Mouse (Mus musculus) left cerebral cortex, adult 2 months (tissue): Measurements from ENCODE around the gene 1700001O22Rik. TPM values are rescaled to one million over a fixed set of nuclear protein-coding genes. Genes with fewer than 3 reads are reported as not detected.

ENCODE experiments used
- DNase-seq, 2 experiments: peaks; one replicate each; pipeline ENCODE4 v3.0.0; 2021 to 2022; ENCODE audit warnings: low spot score in 2 of 2, mixed read lengths in 1 of 2; ENCODE audit errors: extremely low spot score in 1 of 2
- H3K27ac ChIP-seq: fragments of 200-600 bp; 2 replicates; pipeline ENCODE4 v1.8.1; 2022
- H3K4me3 ChIP-seq: fragments of 200-600 bp; 2 replicates; pipeline ENCODE4 v1.8.1; 2022
- CTCF ChIP-seq: fragments of 200-600 bp; IDR thresholded peaks from 2 replicates; pipeline ENCODE4 v1.8.1; 2022; ENCODE audit warnings: antibody characterized with exemption, mild to moderate bottlenecking, moderate library complexity
- intact Hi-C: fragments of 180-260 bp; cut with DNase I; formaldehyde crosslinking; loops from one replicate; pipeline ENCODE4 v1.15.1; 2025
- total RNA-seq, 2 experiments: library from RNA; stranded (reverse); gene quantifications; 2 replicates each; pipeline ENCODE4 v1.2.3; 2021

The 1700001O22Rik gene
- total RNA-seq, 2 experiments from 2014 or later = 9.9 to 12.6 TPM

DNA sequence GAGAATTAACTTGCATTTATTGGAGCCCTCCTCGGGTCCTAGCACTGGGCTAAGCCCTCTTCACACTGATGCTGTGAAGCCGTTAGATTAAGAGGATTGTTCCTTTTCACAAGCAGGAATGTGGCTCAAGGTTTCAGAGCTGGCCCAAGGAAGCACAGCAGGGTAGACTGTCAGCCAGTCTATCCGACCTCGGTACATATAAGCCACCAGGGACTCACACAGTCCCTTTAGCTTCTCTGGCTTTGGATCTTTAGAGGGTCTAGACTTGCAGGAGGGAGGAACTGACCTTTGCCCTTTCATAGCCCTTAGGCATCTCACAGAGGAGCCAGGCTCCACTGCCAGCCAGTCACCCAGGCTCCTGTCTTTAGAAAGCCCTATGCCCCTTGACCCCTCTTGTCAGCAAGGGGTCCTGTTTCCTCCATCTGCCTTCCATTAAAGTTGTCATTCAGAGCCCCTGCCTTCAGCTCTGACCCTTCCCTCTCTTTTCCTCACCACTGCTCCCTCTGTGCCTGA, 26.9 kb upstream of the 1700001O22Rik start, which contains the start of gene Asb6:
TSS of gene Asb6 (minus strand) at position 51 of the 513 bp plus-strand sequence.
- no peak for TF ChIP-seq CTCF
- DNase-seq = no peak
- Histone ChIP-seq H3K4me3 (no peak within 1 kb of the TSS), H3K27ac (no peak within 1 kb of the TSS)
- intact Hi-C loops = no loop called here

DNA sequence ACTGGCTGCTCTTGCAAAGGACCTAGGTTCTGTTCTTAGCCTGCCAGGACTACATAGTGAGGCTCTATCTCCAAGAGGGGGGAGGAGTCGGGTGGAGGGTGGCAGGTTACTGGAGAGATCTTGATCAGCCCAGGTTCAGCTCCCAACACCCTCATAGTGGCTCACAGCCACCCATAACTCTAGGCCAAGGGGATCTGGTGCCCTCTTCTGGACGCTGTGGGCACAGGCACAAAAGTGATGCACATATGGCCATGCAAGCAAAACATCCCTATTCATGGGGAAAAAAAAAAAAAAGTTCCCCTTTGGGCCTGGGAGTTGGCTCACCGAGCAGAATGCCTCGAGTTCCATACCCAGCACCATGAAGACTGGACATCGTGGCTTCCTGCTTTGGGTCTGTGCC, 25.9 kb upstream of the 1700001O22Rik start:
- no peak for DNase-seq
- intact Hi-C loops = loop anchor here (2.0 kb wide), 1 partner anchor 105 kb away; no protein-coding TSS in a partner anchor
- peak; percentile 49 for TF ChIP-seq CTCF

DNA sequence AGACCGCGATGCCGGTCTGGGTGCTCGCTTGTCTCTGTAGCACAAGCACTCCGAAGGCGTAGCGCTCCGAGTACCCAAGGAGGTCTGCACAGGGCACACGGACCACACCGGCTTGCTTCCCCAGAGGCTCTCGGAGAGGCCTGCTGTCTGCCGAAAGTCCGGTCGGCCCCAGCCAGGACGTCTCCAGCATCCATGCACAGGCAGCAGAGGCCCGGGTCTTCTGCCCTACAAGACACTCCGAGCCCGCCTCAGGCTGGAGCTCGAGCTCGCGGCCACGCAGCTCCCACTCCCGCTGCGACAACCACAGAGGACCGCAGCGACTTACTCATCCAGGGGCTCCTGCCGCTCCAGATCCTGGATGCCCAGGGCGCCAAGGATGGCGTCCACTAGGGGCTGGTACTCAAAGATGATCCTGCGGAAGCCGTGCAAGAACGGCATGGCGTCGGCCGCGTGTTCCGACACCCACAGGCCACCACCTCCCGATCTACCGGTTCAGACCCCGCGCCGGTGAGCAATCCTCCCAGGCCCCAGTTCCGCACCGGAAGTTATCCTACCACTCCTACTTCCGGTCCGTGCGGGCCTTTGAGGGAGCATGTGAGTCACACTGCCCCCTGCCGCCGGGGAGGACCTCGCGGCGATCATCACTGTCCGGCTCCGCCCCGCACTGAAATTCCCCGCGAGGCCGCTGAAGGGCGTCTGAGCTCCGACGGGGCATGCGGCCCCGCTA, 24.5 kb upstream of the 1700001O22Rik start:
- intact Hi-C loops = loop anchor here (2.0 kb wide), 1 partner anchor 107 kb away; no protein-coding TSS in a partner anchor
- Histone ChIP-seq H3K27ac (peak overlapping the region; percentile 66), H3K4me3 (peak overlapping the region; percentile 98)
- peak; percentile 97 for TF ChIP-seq CTCF
- DNase-seq = peak; percentile 94 to 97

More for the DNA sequence above, 25.9 kb upstream of the 1700001O22Rik start:
- no peak overlapping the region for H3K4me3 ChIP-seq
- H3K27ac ChIP-seq = no peak overlapping the region

DNA sequence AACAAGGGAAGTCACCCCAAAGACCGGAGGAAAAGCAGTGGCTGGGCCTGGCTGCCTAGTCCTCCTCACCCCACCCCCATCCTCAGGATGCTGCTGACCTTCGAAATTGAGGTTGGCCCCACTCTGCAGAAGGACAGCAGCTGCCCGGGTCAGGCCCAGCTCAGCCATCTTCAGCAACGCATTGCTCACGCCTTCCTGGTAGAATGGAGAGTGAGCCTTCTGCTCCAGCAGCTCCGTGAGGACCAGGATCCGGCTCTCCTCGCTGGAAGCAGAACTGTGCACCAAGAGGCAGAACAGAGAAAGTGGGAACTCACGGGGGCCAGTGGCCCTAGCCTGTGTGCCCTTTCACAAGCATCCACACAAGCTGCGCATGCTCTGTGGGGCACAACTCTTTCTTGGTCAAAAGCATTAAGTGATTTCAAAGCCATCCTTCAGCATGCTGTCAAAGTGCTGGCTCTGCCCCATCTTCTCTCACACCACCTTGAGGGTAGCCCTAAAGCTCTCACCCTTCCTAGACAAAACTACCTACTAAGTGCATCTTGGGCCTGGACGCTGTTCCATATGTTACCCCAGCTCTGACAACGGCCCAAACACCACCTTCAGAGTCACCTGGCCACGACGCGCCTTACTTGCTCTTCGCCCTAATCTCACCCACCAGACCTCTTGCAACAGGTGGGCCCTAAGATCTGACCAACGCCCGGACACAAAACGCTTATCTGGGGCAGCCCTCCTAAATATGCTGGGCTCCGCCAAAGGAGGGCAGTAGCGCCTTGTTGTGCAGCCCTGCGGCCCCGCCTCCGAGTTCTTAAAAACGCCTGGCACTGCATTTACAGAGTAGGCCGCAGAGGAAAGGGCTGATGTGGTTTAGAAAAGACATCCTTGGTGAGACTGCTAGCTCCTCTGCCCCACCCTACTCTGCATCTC, 23.6 kb upstream of the 1700001O22Rik start:
- intact Hi-C loops = loop anchor here (1.0 kb wide), 1 partner anchor 18 kb away; no protein-coding TSS in a partner anchor
- peak overlapping the region; percentile 66 for H3K27ac ChIP-seq
- peak overlapping the region; percentile 98 for H3K4me3 ChIP-seq
- peak; percentile 44 to 49 for DNase-seq
- peak; percentile 44 for TF ChIP-seq CTCF

DNA sequence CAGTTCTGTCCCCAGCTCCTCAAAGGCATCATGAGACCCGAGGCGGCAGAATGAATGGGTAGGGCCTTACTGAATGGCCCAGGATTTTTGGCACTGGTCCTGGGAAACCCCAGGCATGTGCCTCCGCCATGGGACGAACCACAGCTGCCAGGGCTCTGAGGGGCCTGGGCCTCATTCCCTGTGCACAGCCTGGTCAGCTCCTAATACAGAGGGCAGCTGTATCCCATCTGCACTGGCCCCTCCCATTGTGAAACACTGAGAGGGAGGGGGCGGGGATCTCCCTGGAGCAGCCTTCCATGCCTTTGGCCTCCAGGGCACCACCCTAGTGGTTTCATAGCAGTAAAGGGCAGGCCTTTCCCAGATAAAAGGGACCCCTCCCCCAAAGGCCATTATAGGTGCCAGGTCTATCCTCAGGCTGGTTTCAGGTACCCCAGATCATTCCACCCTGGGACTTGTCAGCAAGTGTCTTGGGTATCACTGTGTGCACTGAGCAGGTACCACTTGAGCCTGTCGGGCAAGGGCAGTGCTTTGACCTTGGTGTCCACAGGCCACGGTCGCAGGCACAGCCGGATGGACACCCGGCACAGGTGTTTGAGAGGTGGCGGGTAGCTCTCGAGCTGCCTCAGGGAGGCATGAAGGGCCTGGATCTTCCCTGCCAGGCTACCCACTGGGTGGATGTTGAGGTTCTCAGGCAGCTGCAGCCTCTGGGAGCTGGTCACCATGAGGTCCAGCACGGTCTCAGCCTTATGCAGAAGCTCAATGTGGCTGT, 20.1 kb upstream of the 1700001O22Rik start:
- H3K27ac ChIP-seq = no peak overlapping the region
- no peak for TF ChIP-seq CTCF
- H3K4me3 ChIP-seq = no peak overlapping the region
- intact Hi-C loops = no loop called here
- DNase-seq = no peak

DNA sequence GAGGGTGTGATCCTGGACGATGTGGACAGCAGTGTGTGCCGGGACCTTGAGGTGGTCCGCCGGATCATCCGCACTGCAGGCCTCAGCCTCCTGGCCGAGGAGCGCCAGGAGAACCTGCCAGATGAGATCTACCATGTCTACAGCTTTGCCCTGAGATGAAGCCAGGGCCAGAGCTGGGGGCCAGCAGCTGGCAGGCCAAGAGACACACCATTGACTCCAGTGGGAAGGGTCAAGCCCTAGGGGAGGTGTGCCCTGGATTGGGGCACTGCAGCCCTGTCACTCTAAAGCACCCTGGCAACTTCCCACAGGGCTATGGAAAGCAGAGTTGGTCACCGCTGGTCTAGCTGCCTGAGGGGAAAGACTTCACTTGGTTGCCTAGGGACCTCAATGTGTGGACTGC, 19.0 kb upstream of the 1700001O22Rik start:
- Histone ChIP-seq H3K27ac (no peak overlapping the region), H3K4me3 (no peak overlapping the region)
- intact Hi-C loops = no loop called here
- TF ChIP-seq CTCF = no peak
- DNase-seq = no peak

DNA sequence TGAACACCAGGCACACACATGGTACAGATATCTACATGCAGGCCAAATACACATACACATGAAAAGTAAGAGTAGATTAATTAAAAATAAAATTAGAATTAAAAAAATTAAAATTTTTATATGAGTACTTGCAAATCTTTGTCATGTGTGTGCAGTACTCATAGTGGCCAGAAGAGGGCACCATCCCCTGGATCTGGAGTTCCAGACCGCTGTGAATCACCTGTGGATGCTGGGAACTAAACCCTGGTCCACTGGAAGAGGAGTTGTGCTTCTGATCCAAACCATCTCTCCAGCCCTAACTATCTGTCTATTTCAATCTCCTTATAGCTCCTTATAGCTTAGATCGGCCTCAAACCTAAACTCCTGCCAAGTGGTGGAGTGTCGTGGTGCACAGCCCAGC, 17.6 kb upstream of the 1700001O22Rik start:
- intact Hi-C loops = no loop called here
- no peak for DNase-seq
- Histone ChIP-seq H3K4me3 (no peak overlapping the region), H3K27ac (no peak overlapping the region)
- peak; percentile 50 for TF ChIP-seq CTCF

DNA sequence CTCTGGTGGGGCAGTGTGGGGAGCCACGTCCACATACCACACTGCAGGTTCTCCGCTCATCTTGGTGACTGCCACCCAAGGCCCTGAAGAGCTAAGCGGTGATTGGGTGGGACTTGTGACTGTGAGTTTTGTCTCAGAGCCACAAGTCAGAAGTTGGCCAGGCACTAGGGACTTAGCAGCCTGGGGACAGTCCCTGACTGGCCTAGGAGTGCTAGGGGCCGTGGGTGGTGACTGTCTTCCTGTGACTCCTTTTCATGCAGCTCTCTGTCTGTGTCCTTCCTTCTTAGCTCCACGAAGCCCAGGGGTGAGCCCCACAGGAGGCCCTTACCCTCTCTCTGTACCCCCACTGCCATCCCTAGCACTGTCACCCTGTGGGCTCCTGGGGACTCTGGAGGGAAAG, 16.4 kb upstream of the 1700001O22Rik start:
- no peak overlapping the region for H3K27ac ChIP-seq
- no peak for TF ChIP-seq CTCF
- DNase-seq = no peak
- intact Hi-C loops = no loop called here
- H3K4me3 ChIP-seq = no peak overlapping the region

DNA sequence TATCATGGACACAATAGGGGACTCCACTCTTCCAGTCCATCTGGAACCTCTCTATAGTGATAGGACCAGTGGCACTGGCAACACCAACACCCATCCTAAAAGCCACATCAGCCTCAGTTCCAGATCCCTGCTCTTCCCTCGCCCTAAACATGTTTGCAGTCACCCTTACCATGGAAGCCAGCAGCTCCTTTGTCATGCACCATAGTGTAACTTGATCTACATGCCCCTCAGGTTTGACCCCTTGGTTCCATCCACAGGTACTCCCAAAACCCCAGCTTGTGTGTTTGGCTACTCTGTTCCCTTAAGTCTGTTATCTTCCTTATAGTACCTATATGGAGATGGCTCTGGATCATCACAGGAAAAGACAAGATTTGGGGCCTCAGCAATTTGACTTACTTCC, 12.9 kb upstream of the 1700001O22Rik start:
- no peak overlapping the region for H3K27ac ChIP-seq
- H3K4me3 ChIP-seq = no peak overlapping the region
- DNase-seq = no peak
- no peak for TF ChIP-seq CTCF
- intact Hi-C loops = no loop called here

DNA sequence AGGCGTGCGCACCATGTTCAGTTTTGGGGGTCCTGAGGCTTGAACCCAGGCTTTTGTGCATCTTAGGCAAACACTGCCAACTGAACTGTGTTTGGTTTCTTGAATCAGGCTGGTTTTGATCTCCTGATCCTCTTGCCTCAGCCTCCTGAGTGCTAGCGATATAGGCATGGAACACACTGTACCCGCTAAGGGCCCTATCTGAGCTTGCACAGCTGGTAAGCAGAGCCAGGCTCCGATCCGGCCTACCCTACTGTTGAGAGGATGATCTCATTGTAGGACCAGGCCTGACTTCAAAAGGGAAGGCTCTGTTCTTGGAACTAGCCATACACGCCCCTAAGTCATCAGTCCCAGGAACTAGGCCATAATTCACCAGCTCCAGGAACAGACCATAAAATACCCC, 7.1 kb upstream of the 1700001O22Rik start:
- TF ChIP-seq CTCF = no peak
- intact Hi-C loops = no loop called here

DNA sequence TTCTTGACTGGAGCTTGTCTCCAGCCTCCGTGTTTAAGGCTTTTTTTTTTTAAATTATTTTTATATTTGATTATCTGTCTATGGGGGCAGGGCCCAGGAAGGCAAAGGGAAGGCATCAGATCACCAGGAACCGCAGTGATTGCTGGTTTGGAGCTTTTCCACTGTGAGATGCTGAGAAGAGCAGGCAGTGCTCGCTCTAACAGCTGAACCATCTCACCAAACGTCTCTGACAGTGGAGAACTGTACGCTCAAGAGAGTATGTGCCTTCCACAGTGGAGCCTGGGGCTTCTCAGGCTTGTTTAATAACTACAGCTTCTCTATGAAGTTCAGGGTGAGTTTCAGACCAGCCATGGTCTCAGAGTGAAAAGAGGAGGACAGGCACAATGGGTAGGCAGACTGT, 6.0 kb upstream of the 1700001O22Rik start:
- peak overlapping the region; percentile 2; the same call in 1 of the 2 replicates for H3K4me3 ChIP-seq
- intact Hi-C loops = loop anchor here (1.0 kb wide), 1 partner anchor 17 kb away; no protein-coding TSS in a partner anchor
- 0 out of 2 replicates have a peak overlapping the region, but pooled peaks have one; percentile 24 for H3K27ac ChIP-seq
- no peak for TF ChIP-seq CTCF
- DNase-seq = no peak

More for the DNA sequence above, 7.1 kb upstream of the 1700001O22Rik start:
- Histone ChIP-seq H3K27ac (no peak overlapping the region; the same call in 1 of the 2 replicates), H3K4me3 (no peak overlapping the region)
- no peak for DNase-seq
